Mouse (Mus musculus) layer of hippocampus, adult 2 months (tissue): ENCODE measurements at regions not wholly inside any gene's neighbourhood (a gene's known extent, or its start where the extent isn't known, plus 50 kb on each side); places are given as distances from the start of the nearest gene placed in this dataset.

ENCODE experiments used
- DNase-seq, 2 experiments: peaks; one replicate each; pipeline ENCODE4 v3.0.0; 2022; ENCODE audit warnings: low spot score in 2 of 2
- H3K27ac ChIP-seq: fragments of 200-600 bp; 2 replicates; pipeline ENCODE4 v1.8.1; 2022
- H3K4me3 ChIP-seq: fragments of 200-600 bp; 2 replicates; pipeline ENCODE4 v1.8.1; 2022; ENCODE audit warnings: mild to moderate bottlenecking
- CTCF ChIP-seq: fragments of 200-600 bp; conservative IDR thresholded peaks from 2 replicates; pipeline ENCODE4 v1.8.1; 2022; ENCODE audit warnings: antibody characterized with exemption, mild to moderate bottlenecking, moderate library complexity

DNA sequence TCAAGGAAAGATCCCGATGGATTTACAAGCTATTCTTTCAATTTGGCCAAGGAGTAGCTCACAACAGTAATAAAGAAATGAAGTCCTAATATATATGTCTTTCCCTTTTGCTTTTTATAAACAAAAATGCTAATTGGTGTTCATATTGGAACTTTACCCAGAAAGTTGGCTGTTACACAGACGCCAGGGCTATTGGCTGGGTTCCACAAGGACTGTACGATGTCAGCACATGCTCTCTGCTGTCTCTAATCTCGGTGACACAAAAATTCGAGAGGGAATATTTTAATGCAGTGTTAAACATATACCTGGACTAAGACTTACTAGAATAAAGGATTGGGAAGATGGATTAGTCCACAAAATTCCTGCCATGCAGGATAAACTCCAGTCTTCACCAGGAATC, 162.9 kb upstream of the Nlrp1b start:
- DNase-seq, result no peak
- TF ChIP-seq CTCF, result no peak
- no peak overlapping the region for H3K4me3 ChIP-seq
- no peak overlapping the region for H3K27ac ChIP-seq

GRCm38 (mm10) chr11:71395023-71395422, 164.5 kb upstream of the Nlrp1b start:
- no peak for TF ChIP-seq CTCF
- DNase-seq, result no peak
- Histone ChIP-seq H3K27ac (no peak overlapping the region), H3K4me3 (no peak overlapping the region)

GRCm38 (mm10) chr11:71395631-71396030, 165.1 kb upstream of the Nlrp1b start:
- no peak overlapping the region for H3K4me3 ChIP-seq
- no peak for DNase-seq
- no peak overlapping the region for H3K27ac ChIP-seq
- TF ChIP-seq CTCF, result no peak

GRCm38 (mm10) chr11:71400351-71400750, 169.8 kb upstream of the Nlrp1b start:
- DNase-seq, result no peak
- Histone ChIP-seq H3K4me3 (no peak overlapping the region), H3K27ac (no peak overlapping the region)
- TF ChIP-seq CTCF, result no peak

DNA sequence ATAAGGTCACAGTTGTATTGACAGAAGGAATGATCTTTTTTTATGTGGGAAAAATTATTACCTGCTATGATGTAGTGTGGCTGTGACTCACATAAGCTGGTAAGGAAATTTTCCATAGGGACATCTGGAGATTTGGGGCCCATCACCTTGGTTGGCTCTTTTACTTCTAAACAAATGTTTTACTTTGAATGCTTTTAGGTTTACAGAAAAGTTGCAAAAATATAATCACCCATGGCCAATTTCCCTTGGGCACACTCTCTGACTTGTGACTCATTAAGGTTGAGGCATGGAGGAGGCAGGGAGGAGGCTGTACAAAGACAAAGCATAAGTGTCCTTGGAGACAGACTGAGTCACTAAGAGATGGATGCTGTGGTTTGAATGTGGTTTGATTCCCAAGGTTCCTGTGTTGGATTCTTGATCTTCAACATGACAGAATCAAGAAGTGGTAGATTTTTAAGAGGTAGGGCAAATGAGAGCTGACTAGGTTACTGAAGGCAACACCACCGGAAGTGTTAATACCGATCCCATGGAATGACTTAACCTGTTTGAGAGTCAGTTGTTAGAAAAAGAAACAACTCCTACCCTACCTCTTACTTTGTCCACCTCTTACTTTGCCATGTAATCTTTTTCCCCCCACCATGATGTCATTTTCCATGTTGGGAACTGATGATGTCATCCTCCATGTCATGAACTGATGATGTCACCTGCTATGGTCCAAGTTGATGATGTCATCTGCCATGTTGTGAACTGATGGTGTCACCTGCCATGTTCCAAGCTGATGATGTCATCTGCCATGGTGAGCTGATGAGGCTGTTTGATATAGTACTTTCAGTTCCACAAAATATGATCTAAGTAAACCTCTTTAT, 171.1 kb upstream of the Nlrp1b start:
- TF ChIP-seq CTCF, result no peak
- DNase-seq, result no peak
- H3K4me3 ChIP-seq, result no peak overlapping the region
- H3K27ac ChIP-seq, result no peak overlapping the region

DNA sequence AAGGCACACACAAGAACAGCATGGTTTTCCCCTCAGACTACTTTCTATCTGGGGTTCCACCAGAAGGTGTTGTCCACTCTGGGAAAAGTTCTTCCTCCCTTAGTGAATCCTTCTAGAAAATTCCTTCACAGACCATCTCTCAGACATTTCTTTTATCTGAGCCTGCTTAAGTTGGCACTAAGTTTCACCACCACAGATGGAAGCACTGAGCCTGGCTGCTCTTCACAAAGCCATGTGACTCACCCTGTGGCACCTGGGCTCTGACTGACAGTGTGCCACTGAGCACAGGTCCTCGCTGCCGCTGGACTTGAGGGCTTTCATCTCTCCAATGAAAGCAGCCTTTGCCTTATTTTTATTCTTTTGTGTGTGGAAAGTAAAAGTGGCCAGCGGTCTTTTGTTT, 173.8 kb upstream of the Nlrp1b start:
- DNase-seq, result no peak
- no peak for TF ChIP-seq CTCF
- no peak overlapping the region for H3K4me3 ChIP-seq
- no peak overlapping the region for H3K27ac ChIP-seq

DNA sequence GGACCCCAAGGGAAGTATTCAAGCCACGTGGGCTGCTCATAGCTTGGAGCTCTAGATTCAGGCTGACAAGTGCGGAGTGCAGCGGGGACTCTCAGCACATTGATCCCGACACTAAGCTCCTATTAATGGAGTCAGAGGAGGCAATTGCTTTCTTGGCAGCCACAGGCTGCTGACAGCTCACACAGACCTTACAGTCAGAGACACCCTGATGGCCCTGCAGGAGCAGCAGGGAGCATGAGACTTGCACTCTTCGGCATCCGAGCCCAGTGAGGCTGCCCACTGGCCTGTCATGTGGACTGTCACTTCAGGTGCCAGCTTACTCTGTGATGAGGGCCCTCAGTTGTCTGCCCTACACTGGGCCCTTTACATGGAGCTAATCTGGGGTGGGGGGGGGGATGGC, 176.5 kb upstream of the Nlrp1b start:
- DNase-seq, result no peak
- Histone ChIP-seq H3K4me3 (no peak overlapping the region), H3K27ac (no peak overlapping the region)
- TF ChIP-seq CTCF, result no peak

DNA sequence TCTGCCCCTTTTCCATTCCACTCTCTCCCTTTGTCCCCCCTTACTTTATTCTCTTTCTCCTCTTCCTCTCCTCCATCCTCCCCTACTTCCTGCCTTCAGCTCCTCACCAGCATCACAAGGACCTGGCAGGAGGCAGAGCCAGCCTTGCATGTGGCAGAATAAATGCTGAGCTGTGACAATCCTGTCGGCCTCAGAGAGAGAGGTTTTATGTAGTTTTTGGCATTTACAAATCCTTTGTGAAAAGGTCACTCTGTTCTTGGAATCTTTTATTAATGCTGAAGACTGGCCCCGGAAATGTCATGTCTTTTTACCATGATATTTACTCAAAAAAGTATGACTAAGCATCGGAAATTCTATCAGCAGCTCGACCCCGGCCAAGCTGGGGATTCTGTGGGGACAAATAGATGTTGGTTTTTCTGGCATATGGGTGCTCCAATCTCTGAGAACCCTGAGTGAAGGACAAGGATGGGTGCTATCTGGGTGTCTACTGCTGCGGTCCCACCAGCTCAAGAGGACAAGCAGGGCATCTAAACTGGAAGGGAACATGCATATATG, 178.8 kb upstream of the Nlrp1b start:
- Histone ChIP-seq H3K4me3 (no peak overlapping the region), H3K27ac (no peak overlapping the region)
- TF ChIP-seq CTCF, result no peak
- no peak for DNase-seq

DNA sequence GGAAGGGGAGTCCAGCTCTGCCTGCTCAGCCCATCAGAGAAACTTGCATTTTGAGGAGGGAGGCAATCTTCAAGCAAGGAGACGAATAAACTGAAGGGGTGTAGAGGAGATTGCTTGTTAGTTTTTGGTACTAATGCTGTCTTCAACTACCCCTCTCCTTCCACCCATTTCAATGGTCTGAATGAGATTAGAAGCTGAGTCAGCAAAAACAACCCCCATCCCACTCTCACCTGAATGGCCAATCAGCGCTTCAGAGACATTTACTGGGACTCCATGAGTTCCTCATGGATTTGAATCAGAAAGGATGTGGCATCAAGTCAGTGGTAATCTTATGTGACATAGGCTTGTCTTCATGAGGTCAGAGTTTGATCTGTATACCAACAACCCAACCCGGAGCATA, 180.0 kb upstream of the Nlrp1b start:
- H3K4me3 ChIP-seq, result no peak overlapping the region
- no peak for DNase-seq
- no peak overlapping the region for H3K27ac ChIP-seq
- no peak for TF ChIP-seq CTCF

DNA sequence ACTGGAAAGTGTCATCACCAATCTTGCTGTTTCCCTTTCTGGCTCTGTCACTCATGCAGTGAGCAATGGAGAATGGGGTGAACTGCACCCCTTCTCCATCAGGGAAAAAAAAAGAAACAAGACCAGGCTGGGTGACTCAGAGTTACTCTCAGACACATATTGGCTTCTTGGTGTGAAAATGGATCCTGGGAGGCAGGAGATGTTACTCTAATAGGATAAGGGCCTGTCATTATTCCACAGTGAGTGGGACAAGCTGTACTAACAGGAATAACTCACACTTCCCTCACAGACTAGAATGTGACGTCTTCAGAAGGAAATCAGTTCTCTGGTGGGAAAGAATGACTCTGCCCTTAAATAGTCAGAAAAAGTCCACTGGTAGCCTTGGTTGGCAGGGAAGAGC, 181.4 kb upstream of the Nlrp1b start:
- H3K4me3 ChIP-seq, result no peak overlapping the region
- H3K27ac ChIP-seq, result no peak overlapping the region
- TF ChIP-seq CTCF, result no peak
- no peak for DNase-seq

GRCm38 (mm10) chr11:71414403-71415140, 184.0 kb upstream of the Nlrp1b start:
- DNase-seq, result peak in 1 of 2 experiments; percentile 23
- Histone ChIP-seq H3K4me3 (no peak overlapping the region), H3K27ac (peak overlapping the region; percentile 73)
- TF ChIP-seq CTCF, result no peak

- Histone ChIP-seq H3K4me3 (no peak overlapping the region), H3K27ac (peak overlapping the region; percentile 73)
- no peak for DNase-seq
- no peak for TF ChIP-seq CTCF
These were observed 184.9 kb upstream of the Nlrp1b start for GRCm38 (mm10) chr11:71415451-71415850.

DNA sequence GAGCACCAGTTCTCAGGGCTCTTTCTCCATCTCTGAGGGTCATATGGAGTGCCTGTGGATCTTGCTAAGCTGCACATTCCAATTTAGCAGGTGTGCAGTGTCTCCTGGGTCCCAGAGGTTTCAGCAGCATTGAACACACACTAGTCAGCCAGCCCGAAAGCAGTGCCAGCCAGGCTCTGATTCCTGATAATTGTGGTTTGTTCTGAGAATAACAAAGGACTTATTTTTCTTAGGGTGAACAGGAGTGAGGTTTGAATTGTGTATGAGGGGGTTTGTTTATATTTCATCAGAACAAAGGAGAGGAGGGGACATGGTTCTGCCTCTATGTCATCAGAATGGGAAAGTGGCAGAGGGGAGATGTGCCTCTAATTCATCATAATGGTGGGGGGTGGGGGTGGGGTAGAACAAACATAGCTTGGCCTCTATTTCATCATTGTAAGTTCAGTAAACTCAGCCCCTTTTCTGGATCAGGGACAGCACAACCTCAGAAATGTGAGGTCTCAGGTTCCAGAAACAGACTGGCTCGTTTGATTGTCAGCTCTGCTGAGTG, 191.8 kb upstream of the Nlrp1b start:
- peak overlapping the region; percentile 71 for H3K27ac ChIP-seq
- no peak overlapping the region for H3K4me3 ChIP-seq
- no peak for DNase-seq
- no peak for TF ChIP-seq CTCF

- TF ChIP-seq CTCF, result no peak
- no peak overlapping the region for H3K4me3 ChIP-seq
- H3K27ac ChIP-seq, result peak overlapping the region; percentile 54; the same call in 1 of the 2 replicates
- no peak for DNase-seq
These were observed 192.7 kb upstream of the Nlrp1b start for GRCm38 (mm10) chr11:71423242-71423641.
